Mouse (Mus musculus) midbrain, embryonic 16.5 days (tissue): Measurements from ENCODE around the gene Cmtm3. TPM values are rescaled to one million over a fixed set of nuclear protein-coding genes. Genes with fewer than 3 reads are reported as not detected.

ENCODE experiments used
- polyA plus RNA-seq: library from polyadenylated mRNA; unstranded; fragments of >200 nt; fragmentation: Nextera tagmentation; extraction: Ambion mirVana; gene quantifications from 2 replicates; pipeline ENCODE4 v1.2.1, GENCODE M21; 2015

Cmtm3 gene
- polyA plus RNA-seq, 1 experiment from 2014 or later = 37.0 TPM

Other genes with a start within 250 kb of the Cmtm3 start
- gene Cdh5, start 237.8 kb upstream of the Cmtm3 start, polyA plus RNA-seq = 9.5 and 11.4 TPM in 2 replicates
- gene Bean1, start 169.0 kb upstream of the Cmtm3 start, polyA plus RNA-seq = 5.6 and 7.6 TPM in 2 replicates
- gene Tk2, start 90.9 kb upstream of the Cmtm3 start, polyA plus RNA-seq = 46.3 and 51.5 TPM in 2 replicates
- 34.7 and 37.1 TPM in 2 replicates for gene Cklf, start 88.5 kb upstream of the Cmtm3 start, polyA plus RNA-seq
- not detected in 2 replicates for gene Cmtm2a, start 46.2 kb upstream of the Cmtm3 start, polyA plus RNA-seq
- not detected in 2 replicates for gene Gm45711, start 29.3 kb upstream of the Cmtm3 start, polyA plus RNA-seq
- gene Cmtm1, start 29.3 kb upstream of the Cmtm3 start, polyA plus RNA-seq = not detected in 2 replicates
- not detected in 2 replicates for gene Gm11020, start 17.8 kb upstream of the Cmtm3 start, polyA plus RNA-seq
- gene Cmtm2b, start 17.2 kb upstream of the Cmtm3 start, polyA plus RNA-seq = not detected in 2 replicates
- 2.7 TPM in 2 replicates for gene Cmtm4, start 56.4 kb downstream of the Cmtm3 start, polyA plus RNA-seq
- 114 and 136 TPM in 2 replicates for gene Dync1li2, start 103.6 kb downstream of the Cmtm3 start, polyA plus RNA-seq
- gene Terb1, start 170.5 kb downstream of the Cmtm3 start, polyA plus RNA-seq = 0.70 and 0.81 TPM in 2 replicates
- 106 and 110 TPM in 2 replicates for gene Nae1, start 195.2 kb downstream of the Cmtm3 start, polyA plus RNA-seq
- gene Car7, start 195.3 kb downstream of the Cmtm3 start, polyA plus RNA-seq = 3.5 and 4.6 TPM in 2 replicates